Mouse (Mus musculus): Measurements from ENCODE around the gene Parva.

DNA sequence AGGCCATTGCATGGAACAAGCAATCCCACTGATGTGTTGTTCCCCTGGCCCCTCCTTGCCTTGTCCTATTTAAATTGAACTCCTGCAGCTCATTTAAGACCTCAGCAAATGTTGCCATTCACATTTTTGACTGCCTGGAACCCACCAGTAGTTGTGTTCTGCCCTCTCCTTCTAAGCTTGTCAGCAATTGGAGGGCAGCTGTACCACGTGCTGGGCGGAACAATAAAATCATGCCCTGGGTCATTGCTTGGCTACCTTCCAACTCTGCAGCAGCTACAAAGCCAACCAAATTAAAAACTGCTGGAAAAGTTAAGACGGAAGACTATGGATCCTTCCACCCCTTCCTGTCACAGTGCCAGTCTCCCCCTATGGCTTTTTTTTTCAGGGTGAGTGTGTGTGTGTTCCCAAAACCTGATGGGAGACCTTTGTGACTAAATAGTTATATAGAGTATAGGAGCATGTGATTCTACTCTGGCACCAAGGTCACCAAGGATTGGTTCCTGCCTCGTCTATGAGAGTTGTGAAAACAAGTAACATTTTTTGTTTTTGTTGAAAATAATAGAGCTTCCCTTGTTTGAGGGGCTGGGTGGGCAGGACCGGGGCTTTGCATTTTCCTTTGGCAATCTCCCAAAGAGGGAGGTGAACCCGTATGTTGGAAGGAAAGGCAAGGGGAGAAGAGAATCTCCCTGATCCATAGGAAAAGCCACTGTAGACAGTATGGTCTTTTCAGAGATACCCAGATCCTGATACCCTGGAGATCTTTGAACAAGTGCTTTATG is 101.5 kb downstream of the Parva start:
- TF ChIP-seq ZC3H11A (IDR thresholded peaks at IDR 0.05; ENCODE audit: borderline replicate concordance, low read depth, low read length): no peak
- no peak for TF ChIP-seq HCFC1 (IDR thresholded peaks at IDR 0.05; ENCODE audit: borderline replicate concordance, insufficient read depth, low read length)
- no peak for TF ChIP-seq ZNF384 (IDR thresholded peaks at IDR 0.05; ENCODE audit: low read depth, low read length)
- no peak for TF ChIP-seq MAFK (IDR thresholded peaks at IDR 0.05; ENCODE audit: insufficient read depth, low read depth, low read length)
- no peak for TF ChIP-seq CHD2 (IDR thresholded peaks at IDR 0.05; ENCODE audit: low read depth, low read length)

Measured in ES-E14 (cell line).